Mouse (Mus musculus): ENCODE results near the gene Polg2. TPM values are rescaled to one million over a fixed set of nuclear protein-coding genes. Genes with fewer than 3 reads are reported as not detected.
"Not testable (repeated sequence)": the region's sequence is repeated elsewhere in the genome, so short reads cannot be mapped to it uniquely, and the experiment has no call there.

The Polg2 gene
- polyA plus RNA-seq, 1 experiment from 2014 or later: 3.8 TPM

DNA sequence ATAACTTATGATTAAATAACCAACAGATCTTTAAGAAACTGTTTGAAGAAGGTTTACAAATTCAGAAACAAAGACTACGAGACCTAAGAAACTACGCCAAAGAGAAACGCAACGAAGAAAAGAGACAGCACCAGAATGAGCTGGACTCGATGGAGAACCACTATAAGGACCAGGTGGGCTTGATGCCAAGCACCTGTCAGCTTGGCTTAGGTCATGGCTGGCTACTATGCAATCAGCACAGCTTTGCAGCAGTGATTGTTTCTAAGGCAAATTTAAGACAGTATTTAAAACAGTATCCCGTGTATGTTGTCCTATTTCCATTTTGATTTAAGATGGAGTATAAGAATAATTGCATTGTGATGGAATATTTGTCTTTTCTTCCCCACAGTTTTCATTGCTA is 38.5 kb upstream of the Polg2 start:
- no peak overlapping the region for H3K9ac ChIP-seq
- ATAC-seq (ENCODE audit: insufficient read depth): no peak
- WGBS (ENCODE audit: insufficient replicate concordance): 84% methylated on average over 6 of the region's 6 CpGs
- no peak overlapping the region for H3K4me3 ChIP-seq (replicated peaks)
- H3K27ac ChIP-seq (replicated peaks): no peak overlapping the region
- H3K27me3 ChIP-seq: no peaks in the 10 kb centered on the region
- H3K9me3 ChIP-seq (replicated peaks): no peaks in the 10 kb centered on the region
- H3K4me1 ChIP-seq (replicated peaks): peaks cover 5% of the 10 kb centered on the region; the same call in 1 of the 2 replicates
- peaks cover 91% of the 10 kb centered on the region for H3K36me3 ChIP-seq (replicated peaks)
- H3K4me2 ChIP-seq: no peak overlapping the region

DNA sequence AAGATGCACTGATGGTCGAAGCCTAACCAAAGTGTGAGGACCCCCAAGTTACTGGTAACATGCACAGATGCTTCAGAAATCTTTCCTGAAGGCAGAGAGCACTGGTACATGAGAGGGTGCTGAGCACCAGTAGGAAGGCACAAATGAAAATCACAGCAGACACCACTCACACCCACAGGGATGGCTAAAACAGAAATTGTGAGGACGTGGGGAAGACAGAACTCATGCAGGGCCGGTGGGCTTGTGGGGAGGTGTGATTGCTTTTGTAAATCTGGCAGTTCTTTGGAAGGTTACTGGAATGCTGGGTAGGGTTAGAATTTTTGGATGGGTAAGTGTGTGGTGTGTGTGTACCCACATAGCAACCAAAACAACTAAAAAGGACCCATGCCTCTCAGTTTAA is 37.8 kb upstream of the Polg2 start:
- Histone ChIP-seq H3K4me2 (no peak overlapping the region), H3K27me3 (no peaks in the 10 kb centered on the region), H3K36me3 (replicated peaks) (peaks cover 91% of the 10 kb centered on the region), H3K27ac (replicated peaks) (no peak overlapping the region), H3K9ac (no peak overlapping the region), H3K4me3 (replicated peaks) (no peak overlapping the region), H3K4me1 (replicated peaks) (peaks cover 8% of the 10 kb centered on the region; the same call in 1 of the 2 replicates), H3K9me3 (replicated peaks) (no peaks in the 10 kb centered on the region)
- WGBS (ENCODE audit: insufficient replicate concordance): 74% methylated on average over 3 of the region's 3 CpGs
- ATAC-seq (ENCODE audit: insufficient read depth): no peak

DNA sequence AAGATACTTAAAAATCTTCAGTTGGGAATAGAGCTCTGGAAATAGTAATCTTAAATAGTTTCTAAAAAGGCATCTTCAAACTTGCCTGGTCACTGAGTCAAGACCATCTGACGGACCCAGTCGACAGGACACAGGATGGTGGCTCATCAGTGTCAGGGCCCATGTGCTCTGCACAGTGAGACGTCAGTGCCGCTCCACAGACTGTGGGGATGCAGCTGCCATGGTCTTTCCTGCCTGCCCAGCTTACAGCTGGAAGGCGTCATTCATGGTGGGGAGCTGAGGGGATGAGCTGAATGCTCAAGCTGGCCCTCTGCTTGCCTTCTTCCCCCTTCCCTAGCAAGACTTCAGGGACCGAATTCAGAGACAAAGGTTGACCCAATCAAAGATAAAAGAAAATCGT is 37.0 kb upstream of the Polg2 start:
- H3K9ac ChIP-seq: no peak overlapping the region
- H3K9me3 ChIP-seq (replicated peaks): no peaks in the 10 kb centered on the region
- no peak overlapping the region for H3K27ac ChIP-seq (replicated peaks)
- H3K36me3 ChIP-seq (replicated peaks): peaks cover 95% of the 10 kb centered on the region
- peaks cover 13% of the 10 kb centered on the region; the same call in 1 of the 2 replicates for H3K4me1 ChIP-seq (replicated peaks)
- ATAC-seq (ENCODE audit: insufficient read depth): no peak
- H3K27me3 ChIP-seq: no peaks in the 10 kb centered on the region
- no peak overlapping the region for H3K4me2 ChIP-seq
- H3K4me3 ChIP-seq (replicated peaks): no peak overlapping the region
- 82% methylated on average over 7 of the region's 7 CpGs for WGBS (ENCODE audit: insufficient replicate concordance)

DNA sequence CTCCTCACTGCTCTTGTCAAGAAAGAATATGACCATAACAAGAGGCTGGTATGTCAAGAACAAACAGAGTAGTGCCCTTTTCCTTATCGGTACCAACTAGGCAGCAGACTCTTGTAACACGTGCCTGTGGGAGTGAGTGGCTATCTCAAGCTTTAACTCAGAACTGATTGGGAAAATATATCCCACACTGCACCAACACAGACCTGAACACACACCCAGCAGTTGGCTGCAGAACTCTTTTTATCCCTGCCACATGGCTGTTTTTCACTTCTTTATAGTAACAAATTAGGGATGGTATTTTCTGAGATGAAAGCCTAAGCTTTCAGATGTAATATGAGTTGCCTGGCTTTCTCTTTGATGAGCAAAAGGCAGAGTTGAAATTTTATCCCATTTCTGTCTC is 36.4 kb upstream of the Polg2 start:
- no peak for ATAC-seq (ENCODE audit: insufficient read depth)
- Histone ChIP-seq H3K9me3 (replicated peaks) (no peaks in the 10 kb centered on the region), H3K27me3 (no peaks in the 10 kb centered on the region), H3K27ac (replicated peaks) (no peak overlapping the region), H3K36me3 (replicated peaks) (peaks cover 95% of the 10 kb centered on the region), H3K9ac (no peak overlapping the region), H3K4me2 (no peak overlapping the region), H3K4me1 (replicated peaks) (peaks cover 10% of the 10 kb centered on the region; the same call in 1 of the 2 replicates), H3K4me3 (replicated peaks) (no peak overlapping the region)
- 70% methylated on average over 2 of the region's 2 CpGs for WGBS (ENCODE audit: insufficient replicate concordance)

DNA sequence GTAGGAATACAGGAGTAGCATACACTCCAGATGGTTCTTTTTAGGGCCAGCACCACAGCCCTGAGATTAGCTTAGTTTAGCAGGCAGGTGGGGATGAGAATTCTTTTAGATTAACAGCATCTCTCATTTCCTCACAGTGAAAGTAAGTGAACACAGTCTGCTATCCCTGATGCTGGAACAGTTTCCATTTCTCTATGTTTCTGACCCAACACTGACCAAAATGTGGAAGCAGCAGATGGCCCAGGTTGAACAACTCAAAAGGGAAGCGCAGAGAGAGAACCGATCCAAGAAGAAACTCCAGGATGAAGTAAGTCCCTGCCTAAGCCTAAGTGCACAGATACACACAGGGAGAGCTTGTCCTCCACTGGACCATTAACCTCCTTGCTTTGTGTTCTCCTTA is 36.0 kb upstream of the Polg2 start:
- Histone ChIP-seq H3K4me3 (replicated peaks) (no peak overlapping the region), H3K9me3 (replicated peaks) (no peaks in the 10 kb centered on the region), H3K27ac (replicated peaks) (no peak overlapping the region), H3K4me1 (replicated peaks) (peaks cover 10% of the 10 kb centered on the region; the same call in 1 of the 2 replicates), H3K27me3 (no peaks in the 10 kb centered on the region), H3K9ac (no peak overlapping the region), H3K36me3 (replicated peaks) (peaks cover 94% of the 10 kb centered on the region), H3K4me2 (no peak overlapping the region)
- 78% methylated on average over 2 of the region's 2 CpGs for WGBS (ENCODE audit: insufficient replicate concordance)
- ATAC-seq (ENCODE audit: insufficient read depth): no peak

DNA sequence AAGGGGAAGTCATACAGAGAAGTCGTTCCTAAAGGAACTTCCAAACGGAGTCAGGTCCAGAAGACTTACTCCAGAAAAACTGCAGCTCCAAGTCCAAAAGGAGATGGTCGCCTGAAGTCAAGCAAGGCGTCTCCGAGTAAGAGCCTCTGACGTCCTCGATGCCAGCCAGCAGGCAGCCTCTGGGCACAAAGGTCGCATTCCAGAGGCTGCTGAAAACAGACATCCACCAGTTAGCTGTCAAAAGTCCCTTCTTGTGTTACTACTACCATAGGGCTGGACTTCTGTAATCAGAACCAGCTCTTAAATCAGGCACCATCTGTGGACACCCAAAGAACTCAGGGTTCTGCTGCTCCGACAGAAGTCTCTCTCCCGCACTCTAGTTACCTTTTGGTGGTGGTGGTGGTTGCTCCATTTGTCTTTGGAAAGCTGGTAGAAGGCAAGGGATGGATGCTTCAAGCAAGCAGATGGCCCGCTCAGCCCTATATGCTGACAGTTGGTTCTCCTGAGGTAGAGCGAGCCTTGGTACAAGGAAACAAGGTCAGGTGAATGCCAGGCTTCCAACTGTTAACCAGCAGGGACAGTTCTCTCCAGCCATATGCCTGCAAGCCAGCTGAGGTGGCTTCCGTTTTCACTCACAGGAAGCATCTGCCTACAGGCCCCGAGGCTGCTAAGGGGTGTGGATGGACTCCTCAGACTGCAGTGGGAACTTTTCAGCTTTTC is 35.4 kb upstream of the Polg2 start:
- Histone ChIP-seq H3K27me3 (no peaks in the 10 kb centered on the region), H3K4me1 (replicated peaks) (peaks cover 10% of the 10 kb centered on the region; the same call in 1 of the 2 replicates), H3K36me3 (replicated peaks) (peaks cover 95% of the 10 kb centered on the region), H3K9me3 (replicated peaks) (no peaks in the 10 kb centered on the region), H3K4me2 (no peak overlapping the region), H3K27ac (replicated peaks) (no peak overlapping the region), H3K9ac (no peak overlapping the region), H3K4me3 (replicated peaks) (no peak overlapping the region)
- ATAC-seq (ENCODE audit: insufficient read depth): no peak
- 75% methylated on average over 14 of the region's 14 CpGs for WGBS (ENCODE audit: insufficient replicate concordance)

DNA sequence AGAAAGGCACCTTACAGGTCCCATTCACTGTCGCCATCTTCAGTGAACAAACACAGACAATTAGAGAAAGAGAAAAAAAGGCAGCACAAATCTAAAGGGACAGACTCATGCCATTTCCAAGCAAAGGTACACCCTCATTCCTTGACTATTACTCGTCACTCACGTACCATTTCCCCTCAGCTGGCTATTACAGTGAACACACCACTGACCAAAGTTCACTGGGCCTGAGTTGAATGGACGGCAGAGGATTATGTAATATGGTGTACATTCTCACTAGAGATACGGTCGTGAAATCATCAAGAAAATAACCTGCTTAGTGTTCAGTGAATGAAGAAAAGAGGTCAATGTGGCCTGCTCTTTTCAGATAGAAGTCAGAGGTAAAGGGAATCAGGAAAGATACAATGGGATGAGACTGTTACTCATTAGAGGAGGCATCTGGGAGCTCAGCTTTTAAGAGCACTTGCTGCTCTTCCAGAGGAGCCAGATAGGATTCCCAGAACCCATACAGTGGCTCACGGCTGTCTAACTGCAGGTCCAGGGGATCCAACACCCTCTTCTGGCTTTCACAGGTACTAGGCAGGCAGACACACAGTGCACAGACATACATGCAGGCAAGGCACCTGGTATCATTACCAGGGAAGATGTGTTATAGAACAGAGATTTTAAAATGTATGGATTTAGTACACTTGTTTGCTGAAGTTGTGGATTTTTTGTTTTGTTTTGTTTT is 33.2 kb upstream of the Polg2 start:
- no peak overlapping the region for H3K4me3 ChIP-seq (replicated peaks)
- H3K4me1 ChIP-seq (replicated peaks): 0 out of 2 replicates have a peak, but pooled peaks cover 10% of the 10 kb centered on the region
- no peak overlapping the region for H3K9ac ChIP-seq
- H3K9me3 ChIP-seq (replicated peaks): no peaks in the 10 kb centered on the region
- H3K4me2 ChIP-seq: no peak overlapping the region
- peak overlapping the region; percentile 70 for H3K27ac ChIP-seq (replicated peaks)
- WGBS (ENCODE audit: insufficient replicate concordance): 71% methylated on average over 7 of the region's 7 CpGs
- H3K27me3 ChIP-seq: no peaks in the 10 kb centered on the region
- ATAC-seq (ENCODE audit: insufficient read depth): peak; percentile 71
- H3K36me3 ChIP-seq (replicated peaks): peaks cover 91% of the 10 kb centered on the region

DNA sequence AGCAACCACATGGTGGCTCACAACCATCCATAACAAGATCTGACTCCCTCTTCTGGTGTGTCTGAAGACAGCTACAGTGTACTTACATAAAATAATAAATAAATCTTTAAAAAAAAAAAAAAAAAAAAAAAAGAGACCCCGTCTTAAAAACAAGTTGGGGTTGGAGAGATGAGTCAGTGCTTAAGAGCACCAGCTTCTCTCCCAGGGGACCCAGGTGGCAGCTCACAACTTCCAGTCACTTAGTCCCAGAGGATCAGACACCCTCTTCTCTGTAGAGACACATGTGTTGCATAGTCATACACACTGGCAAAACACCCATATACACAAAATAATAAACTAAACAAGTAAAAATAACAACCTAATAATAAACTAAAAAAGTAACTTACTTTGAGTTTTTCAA is 28.1 kb upstream of the Polg2 start:
- not testable (repeated sequence) for ATAC-seq (ENCODE audit: insufficient read depth); H3K9me3 ChIP-seq (replicated peaks); H3K27me3 ChIP-seq; H3K9ac ChIP-seq; H3K4me1 ChIP-seq (replicated peaks); H3K27ac ChIP-seq (replicated peaks); H3K4me2 ChIP-seq; H3K4me3 ChIP-seq (replicated peaks)
- WGBS (ENCODE audit: insufficient replicate concordance): 57% methylated on average over 1 of the region's 1 CpGs
- H3K36me3 ChIP-seq (replicated peaks): peaks cover 80% of the 10 kb centered on the region

DNA sequence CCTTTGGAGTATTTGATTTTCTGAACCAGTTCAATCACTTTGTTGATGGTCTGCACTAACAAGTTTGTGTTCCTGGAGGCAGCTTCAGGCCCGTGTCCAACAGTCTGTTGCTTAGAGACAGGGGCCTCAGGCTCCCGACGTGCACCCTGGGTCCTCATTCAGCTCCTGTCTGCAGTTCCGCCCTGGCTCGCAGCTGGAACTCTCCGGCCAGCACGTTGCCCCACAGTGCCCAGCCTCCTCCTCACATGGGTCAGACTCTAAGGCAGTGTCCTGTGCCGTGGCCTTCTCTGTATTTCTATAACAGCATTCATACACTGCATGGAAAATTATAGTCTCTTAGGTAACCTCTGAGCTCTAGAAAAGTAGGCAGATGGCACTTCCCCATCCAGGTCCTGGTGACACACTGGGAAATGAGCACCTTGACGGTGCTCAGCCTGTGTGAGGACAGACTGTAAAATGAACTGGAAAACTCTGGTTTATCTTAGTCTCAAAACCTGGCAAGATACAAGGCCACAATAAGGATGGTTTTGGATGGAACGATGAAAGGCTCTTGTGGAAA is 22.8 kb upstream of the Polg2 start:
- 78% methylated on average over 10 of the region's 10 CpGs for WGBS (ENCODE audit: insufficient replicate concordance)
- Histone ChIP-seq H3K4me2 (no peak overlapping the region), H3K9me3 (replicated peaks) (no peaks in the 10 kb centered on the region), H3K4me3 (replicated peaks) (no peak overlapping the region), H3K36me3 (replicated peaks) (peaks cover 89% of the 10 kb centered on the region), H3K9ac (no peak overlapping the region), H3K27ac (replicated peaks) (no peak overlapping the region), H3K27me3 (no peaks in the 10 kb centered on the region), H3K4me1 (replicated peaks) (no peaks in the 10 kb centered on the region)
- ATAC-seq (ENCODE audit: insufficient read depth): no peak

DNA sequence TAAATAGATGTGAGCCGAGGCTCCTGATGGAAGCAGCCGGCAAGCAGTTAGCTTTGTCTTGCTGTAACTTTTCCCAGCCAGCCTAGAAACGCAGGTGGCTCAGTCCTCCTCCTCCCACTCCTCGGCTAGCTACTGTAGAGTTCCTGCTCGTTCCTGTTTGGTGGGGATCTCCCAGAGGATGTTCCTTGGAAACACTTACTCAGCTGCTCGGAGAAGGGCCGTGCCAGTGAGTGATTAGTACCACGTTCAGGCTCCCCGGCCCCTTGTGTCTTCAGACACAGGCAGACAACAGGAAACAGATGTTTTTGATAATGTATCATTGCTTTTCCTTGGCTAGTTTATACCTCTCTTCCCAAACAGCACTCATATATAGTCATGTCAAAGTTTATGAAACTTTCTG is 16.3 kb upstream of the Polg2 start:
- no peak for ATAC-seq (ENCODE audit: insufficient read depth)
- H3K27ac ChIP-seq (replicated peaks): no peak overlapping the region
- H3K9me3 ChIP-seq (replicated peaks): no peaks in the 10 kb centered on the region
- peaks cover 88% of the 10 kb centered on the region for H3K36me3 ChIP-seq (replicated peaks)
- H3K4me3 ChIP-seq (replicated peaks): no peak overlapping the region
- peaks cover 3% of the 10 kb centered on the region; the same call in 1 of the 2 replicates for H3K4me1 ChIP-seq (replicated peaks)
- 39% methylated on average over 9 of the region's 9 CpGs for WGBS (ENCODE audit: insufficient replicate concordance)
- no peaks in the 10 kb centered on the region for H3K27me3 ChIP-seq
- no peak overlapping the region for H3K4me2 ChIP-seq
- no peak overlapping the region for H3K9ac ChIP-seq

DNA sequence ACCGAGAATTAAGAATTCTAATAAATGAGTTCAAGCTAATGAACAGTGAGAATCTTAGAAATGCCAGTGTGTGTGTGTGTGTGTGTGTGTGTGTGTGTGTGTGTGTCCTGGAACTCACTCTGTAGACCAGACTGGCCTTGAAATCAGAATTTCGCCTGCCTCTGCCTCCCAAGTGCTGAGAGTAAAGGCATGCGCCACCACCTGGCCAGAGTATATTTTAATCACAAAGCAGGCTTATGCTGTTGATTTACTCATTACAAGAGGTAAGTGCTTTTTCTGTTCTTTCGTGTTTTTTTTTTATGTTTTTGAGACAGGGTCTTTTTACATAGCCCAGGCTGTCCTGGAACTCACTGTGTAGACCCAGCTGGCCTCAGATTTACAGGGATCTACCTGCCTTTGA is 14.5 kb upstream of the Polg2 start:
- Histone ChIP-seq H3K9me3 (replicated peaks) (no peaks in the 10 kb centered on the region), H3K27me3 (no peaks in the 10 kb centered on the region), H3K4me2 (no peak overlapping the region), H3K9ac (no peak overlapping the region), H3K4me3 (replicated peaks) (no peak overlapping the region), H3K27ac (replicated peaks) (no peak overlapping the region), H3K36me3 (replicated peaks) (peaks cover 70% of the 10 kb centered on the region), H3K4me1 (replicated peaks) (peaks cover 8% of the 10 kb centered on the region)
- no peak for ATAC-seq (ENCODE audit: insufficient read depth)
- 65% methylated on average over 4 of the region's 4 CpGs for WGBS (ENCODE audit: insufficient replicate concordance)
